Mouse (Mus musculus) hindbrain, embryonic 16.5 days (tissue): ENCODE data around the gene Gpr39. TPM values are rescaled to one million over a fixed set of nuclear protein-coding genes. Genes with fewer than 3 reads are reported as not detected.
"Not testable (repeated sequence)": the region's sequence is repeated elsewhere in the genome, so short reads cannot be mapped to it uniquely, and the experiment has no call there.

ENCODE experiments used
- ATAC-seq: fragments of 200-750 bp; cut with Nextera tagmentation; 2 replicates; pipeline ENCODE4 v1.8.0; 2017; ENCODE audit warnings: moderate TSS enrichment, moderate library complexity
- H3K27ac ChIP-seq: fragments of 300-500 bp; sonication (generic); 2 replicates; pipeline ENCODE4 v1.5.1; 2014; ENCODE audit warnings: low read depth, mild to moderate bottlenecking, control low read depth, low read length, moderate library complexity
- H3K27me3 ChIP-seq: fragments of 300-500 bp; sonication (generic); replicated peaks from 2 replicates; pipeline ENCODE4 v1.6.1; 2014; ENCODE audit warnings: low read length; ENCODE audit not compliant: control insufficient read depth, insufficient read depth
- H3K36me3 ChIP-seq: fragments of 300-500 bp; sonication (generic); 2 replicates; pipeline ENCODE4 v1.6.1; 2014; ENCODE audit warnings: mild to moderate bottlenecking, low read length, moderate library complexity, mixed read lengths; ENCODE audit not compliant: control insufficient read depth, insufficient read depth
- H3K4me1 ChIP-seq: fragments of 300-500 bp; sonication (generic); 2 replicates; pipeline ENCODE4 v1.6.1; 2014; ENCODE audit warnings: low read depth, low read length; ENCODE audit not compliant: control insufficient read depth, insufficient read depth
- H3K4me2 ChIP-seq: fragments of 300-500 bp; sonication (generic); 2 replicates; pipeline ENCODE4 v1.6.1; 2014; ENCODE audit warnings: mild to moderate bottlenecking, low read length, control low read depth, moderate library complexity
- H3K4me3 ChIP-seq: fragments of 300-500 bp; sonication (generic); 2 replicates; pipeline ENCODE4 v1.5.1; 2014; ENCODE audit warnings: mild to moderate bottlenecking, low read length, control low read depth, moderate library complexity
- H3K9ac ChIP-seq: fragments of 300-500 bp; sonication (generic); 2 replicates; pipeline ENCODE4 v1.6.1; 2014; ENCODE audit warnings: low read depth, mild to moderate bottlenecking, control low read depth, low read length, moderate library complexity
- H3K9me3 ChIP-seq: fragments of 300-500 bp; sonication (generic); 2 replicates; pipeline ENCODE4 v1.6.1; 2014; ENCODE audit warnings: mild to moderate bottlenecking, low read length, moderate library complexity; ENCODE audit not compliant: control insufficient read depth
- WGBS: fragments of 180-500 bp; shearing (Covaris S2); extraction: QIAGEN DNeasy Blood & Tissue Kit; methylation state at CpG from one replicate; pipeline ENCODE4 v1.1.7; 2014; 5-methylcytosine and 5-hydroxymethylcytosine counted together
- polyA plus RNA-seq: library from polyadenylated mRNA; unstranded; fragments of >200 nt; fragmentation: Nextera tagmentation; extraction: Ambion mirVana; gene quantifications from 2 replicates; pipeline ENCODE4 v1.2.1, GENCODE M21; 2015

Gpr39 gene
- 0.14 and 0.16 TPM in 2 replicates for polyA plus RNA-seq

DNA sequence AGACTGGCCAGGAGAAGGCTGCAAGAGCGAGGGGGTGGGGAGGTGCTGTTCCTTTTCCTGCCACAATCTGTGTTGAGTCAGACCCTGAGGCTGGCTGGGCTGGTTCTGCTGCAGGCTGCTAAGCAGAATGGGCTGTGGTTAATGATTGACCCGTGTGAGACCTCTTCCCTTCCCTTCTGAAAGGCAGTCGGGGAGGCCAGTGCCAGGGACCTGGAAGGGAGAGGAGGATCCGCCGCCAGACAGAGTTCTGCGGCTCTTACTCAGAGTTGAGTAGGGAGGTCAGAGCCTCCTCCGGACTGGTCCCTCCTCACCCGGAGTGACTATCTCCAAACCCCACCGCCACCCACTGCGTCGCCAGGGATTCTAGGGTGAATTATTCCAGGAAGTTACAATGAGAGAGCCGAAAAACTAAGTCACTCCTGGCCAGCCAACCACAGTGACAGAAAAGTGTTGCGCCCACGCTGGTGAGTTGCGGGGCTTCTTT is at the start of gene Gpr39:
Gpr39 (plus strand) TSS at position 206 of the 484 bp plus-strand sequence.
- no peak within 1 kb of the TSS for H3K4me3 ChIP-seq
- no peak within 1 kb of the TSS for H3K9ac ChIP-seq
- H3K27ac ChIP-seq: no peak within 1 kb of the TSS
- no peaks in the 10 kb centered on the region for H3K36me3 ChIP-seq
- H3K4me2 ChIP-seq: no peak within 1 kb of the TSS
- ATAC-seq: peak; percentile 37; the same call in 1 of the 2 replicates
- no peaks in the 10 kb centered on the region for H3K4me1 ChIP-seq
- no peaks in the 10 kb centered on the region for H3K9me3 ChIP-seq
- no peaks in the 10 kb centered on the region for H3K27me3 ChIP-seq
- 52% methylated on average over 15 of the region's 15 CpGs for WGBS

DNA sequence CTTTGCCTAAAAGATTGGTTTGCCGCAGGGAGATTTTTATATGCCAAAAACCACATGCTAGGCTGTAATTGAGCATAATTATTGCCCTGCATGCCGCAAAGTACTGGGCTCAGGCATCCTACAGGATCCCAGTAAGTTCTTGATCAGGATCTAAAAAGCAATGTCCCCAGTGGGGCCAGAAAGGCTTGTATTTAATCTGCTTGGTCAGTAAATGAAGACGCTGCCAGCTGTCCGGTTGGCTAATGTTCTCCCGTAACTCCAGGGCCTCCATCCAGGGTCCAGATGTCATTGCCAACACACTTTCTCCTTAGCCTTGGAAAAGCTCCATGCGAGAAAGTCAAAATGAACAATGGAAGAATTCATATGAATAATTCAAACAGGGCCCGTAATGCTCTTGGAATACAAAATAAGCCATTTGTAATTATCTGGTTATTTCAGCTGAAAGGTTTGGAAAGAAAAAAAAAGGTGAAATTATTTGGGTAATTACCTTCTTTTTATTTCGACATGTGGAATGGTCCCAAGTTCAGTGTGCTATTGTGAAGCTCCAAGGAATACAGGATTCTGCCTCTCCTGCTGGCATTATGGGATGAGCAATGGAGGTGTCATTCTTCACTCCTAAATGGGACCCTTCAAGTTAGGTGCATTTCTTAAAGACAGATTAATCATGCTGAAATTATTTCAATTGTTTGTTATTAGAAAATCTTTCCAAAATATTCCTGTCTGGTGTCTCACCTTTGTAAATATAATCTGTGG is 37.1 kb upstream of the Gpr39 start:
- no peaks in the 10 kb centered on the region for H3K27me3 ChIP-seq
- no peak overlapping the region for H3K4me3 ChIP-seq
- H3K4me1 ChIP-seq: 0 out of 2 replicates have a peak, but pooled peaks cover 3% of the 10 kb centered on the region
- H3K36me3 ChIP-seq: no peaks in the 10 kb centered on the region
- H3K4me2 ChIP-seq: no peak overlapping the region
- peaks cover 4% of the 10 kb centered on the region; the same call in 1 of the 2 replicates for H3K9me3 ChIP-seq
- peak; percentile 81; the same call in 1 of the 2 replicates for ATAC-seq
- no peak overlapping the region for H3K9ac ChIP-seq
- H3K27ac ChIP-seq: no peak overlapping the region
- 25% methylated on average over 8 of the region's 8 CpGs for WGBS

DNA sequence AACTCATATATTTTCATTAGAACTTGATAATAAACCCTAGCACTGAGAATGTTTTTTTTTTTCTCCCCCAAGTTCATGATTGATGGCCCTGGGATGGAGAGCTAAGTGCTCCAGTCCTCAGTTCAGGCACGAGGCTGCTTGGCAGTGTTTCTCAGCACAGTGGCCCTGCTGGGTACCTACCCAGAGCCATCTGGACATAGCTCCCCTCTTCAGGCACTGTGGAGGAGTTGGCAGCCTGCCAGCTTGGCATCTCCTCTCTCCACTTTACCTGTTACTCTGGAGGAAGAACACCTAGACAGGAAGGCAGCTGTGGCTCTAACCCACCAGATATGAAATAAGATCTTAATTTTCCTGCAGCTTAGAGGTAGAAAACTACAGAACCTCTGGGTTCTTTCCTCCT is 33.2 kb upstream of the Gpr39 start:
- H3K27ac ChIP-seq: no peak overlapping the region
- no peaks in the 10 kb centered on the region for H3K9me3 ChIP-seq
- 0 out of 2 replicates have a peak, but pooled peaks cover 3% of the 10 kb centered on the region for H3K4me1 ChIP-seq
- H3K4me3 ChIP-seq: no peak overlapping the region
- 17% methylated on average over 1 of the region's 1 CpGs for WGBS
- peak; percentile 58 for ATAC-seq
- H3K27me3 ChIP-seq: no peaks in the 10 kb centered on the region
- H3K36me3 ChIP-seq: no peaks in the 10 kb centered on the region
- H3K4me2 ChIP-seq: no peak overlapping the region
- no peak overlapping the region for H3K9ac ChIP-seq

DNA sequence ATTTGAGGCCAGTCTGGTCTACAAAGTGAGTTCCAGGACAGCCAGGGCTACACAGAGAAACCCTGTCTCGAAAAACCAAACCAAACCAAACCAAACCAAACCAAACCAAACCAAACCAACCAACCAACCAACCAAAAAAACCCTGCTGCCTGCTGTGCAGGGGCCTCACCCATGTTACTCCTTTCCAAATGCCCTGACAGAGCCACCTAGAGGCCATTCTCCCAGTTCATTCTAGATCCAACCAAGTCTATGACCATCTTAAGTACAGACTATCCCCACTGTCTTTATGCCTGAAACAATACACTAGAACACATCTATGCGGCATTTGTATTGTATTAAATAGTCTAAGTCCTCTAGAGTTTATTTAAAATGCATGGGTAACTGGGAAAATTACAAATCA is 30.0 kb upstream of the Gpr39 start:
- not testable (repeated sequence) for H3K27me3 ChIP-seq, H3K4me1 ChIP-seq, H3K4me2 ChIP-seq, H3K36me3 ChIP-seq, H3K27ac ChIP-seq, ATAC-seq, H3K9ac ChIP-seq, H3K9me3 ChIP-seq, H3K4me3 ChIP-seq
- WGBS: 95% methylated on average over 2 of the region's 2 CpGs

DNA sequence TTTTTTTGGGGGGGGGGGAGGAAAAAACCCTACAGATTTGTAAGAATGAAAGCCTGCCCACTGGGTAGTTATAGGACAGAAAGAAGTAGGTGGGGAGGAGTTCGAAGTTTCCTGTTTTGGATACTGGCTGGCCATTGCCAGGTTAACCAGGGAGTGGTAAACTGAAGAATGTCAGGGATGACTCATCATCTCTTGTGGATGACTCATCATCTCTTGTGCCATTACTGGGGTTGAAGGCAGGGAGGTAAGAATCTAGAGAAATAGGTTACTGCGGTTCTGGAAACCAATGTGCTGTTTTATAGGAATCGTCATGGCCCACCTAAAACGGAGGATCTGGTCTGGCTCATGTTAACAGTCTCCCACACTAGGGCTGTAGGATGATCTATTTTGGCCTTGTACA is 28.8 kb upstream of the Gpr39 start:
- Histone ChIP-seq H3K4me2 (no peak overlapping the region), H3K4me3 (no peak overlapping the region), H3K27me3 (no peaks in the 10 kb centered on the region), H3K27ac (no peak overlapping the region), H3K36me3 (no peaks in the 10 kb centered on the region), H3K9me3 (no peaks in the 10 kb centered on the region), H3K4me1 (no peaks in the 10 kb centered on the region), H3K9ac (no peak overlapping the region)
- 95% methylated on average over 4 of the region's 4 CpGs for WGBS
- ATAC-seq: no peak

DNA sequence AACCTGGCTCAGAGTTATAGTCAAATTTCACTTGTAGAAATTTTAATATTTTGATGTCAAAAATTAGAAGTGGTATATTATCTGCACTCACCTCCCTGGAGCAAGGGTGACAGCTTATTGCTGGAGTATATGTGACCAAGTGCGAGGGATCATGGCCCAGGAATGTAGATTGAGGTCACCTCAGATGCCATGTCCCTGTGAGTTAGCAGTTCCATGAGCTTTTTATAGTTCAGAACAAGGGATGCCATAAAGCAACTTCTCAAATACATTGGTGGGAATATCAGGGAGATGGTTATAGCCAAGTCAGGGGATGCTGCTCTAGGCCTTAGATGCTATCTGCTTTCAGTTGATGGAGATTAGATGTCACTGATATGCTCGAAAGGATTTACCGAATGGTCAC is 27.7 kb upstream of the Gpr39 start:
- no peaks in the 10 kb centered on the region for H3K36me3 ChIP-seq
- no peak overlapping the region for H3K4me3 ChIP-seq
- no peaks in the 10 kb centered on the region for H3K27me3 ChIP-seq
- H3K9me3 ChIP-seq: no peaks in the 10 kb centered on the region
- H3K4me1 ChIP-seq: no peaks in the 10 kb centered on the region
- H3K27ac ChIP-seq: no peak overlapping the region
- ATAC-seq: no peak
- 96% methylated on average over 3 of the region's 3 CpGs for WGBS
- no peak overlapping the region for H3K4me2 ChIP-seq
- H3K9ac ChIP-seq: no peak overlapping the region

DNA sequence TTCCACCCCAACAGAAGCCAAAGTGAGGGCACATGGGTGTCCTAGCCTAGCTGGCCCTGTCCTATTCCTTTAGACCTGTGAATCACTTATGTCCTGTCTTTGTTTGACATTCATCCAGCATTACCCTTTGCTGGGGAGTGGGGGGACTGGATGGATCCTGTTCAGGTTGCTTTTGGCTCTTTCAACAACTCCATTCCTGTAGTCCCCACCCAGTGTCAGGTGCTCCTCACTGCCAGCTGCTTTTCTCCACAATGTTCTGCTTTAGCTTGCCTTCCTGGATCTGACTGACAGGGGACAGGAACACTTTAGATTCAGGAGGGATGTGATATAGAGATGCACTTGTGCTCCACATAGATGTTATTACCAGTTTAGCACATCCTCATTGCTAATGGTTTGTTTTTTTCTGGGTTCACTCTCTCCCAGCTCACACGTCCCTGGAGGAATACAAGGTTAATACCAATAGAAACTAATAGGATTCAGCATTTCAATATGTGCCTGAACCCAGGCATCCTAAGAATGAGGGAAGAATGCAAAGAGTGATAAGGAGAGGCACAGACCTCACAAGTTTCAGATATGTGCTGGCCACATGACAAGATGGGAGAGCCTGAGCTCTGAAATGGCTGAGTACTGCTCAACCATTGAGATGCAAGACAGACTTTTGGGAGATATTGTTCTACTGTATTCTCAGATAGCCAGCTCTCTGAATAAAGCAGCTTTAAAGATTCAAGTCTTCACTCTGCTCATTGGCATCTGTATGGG is 23.8 kb upstream of the Gpr39 start:
- Histone ChIP-seq H3K36me3 (no peaks in the 10 kb centered on the region), H3K27me3 (no peaks in the 10 kb centered on the region), H3K4me3 (no peak overlapping the region), H3K9ac (no peak overlapping the region), H3K4me1 (no peaks in the 10 kb centered on the region), H3K9me3 (no peaks in the 10 kb centered on the region), H3K27ac (no peak overlapping the region), H3K4me2 (no peak overlapping the region)
- 85% methylated on average over 1 of the region's 1 CpGs for WGBS
- ATAC-seq: no peak

DNA sequence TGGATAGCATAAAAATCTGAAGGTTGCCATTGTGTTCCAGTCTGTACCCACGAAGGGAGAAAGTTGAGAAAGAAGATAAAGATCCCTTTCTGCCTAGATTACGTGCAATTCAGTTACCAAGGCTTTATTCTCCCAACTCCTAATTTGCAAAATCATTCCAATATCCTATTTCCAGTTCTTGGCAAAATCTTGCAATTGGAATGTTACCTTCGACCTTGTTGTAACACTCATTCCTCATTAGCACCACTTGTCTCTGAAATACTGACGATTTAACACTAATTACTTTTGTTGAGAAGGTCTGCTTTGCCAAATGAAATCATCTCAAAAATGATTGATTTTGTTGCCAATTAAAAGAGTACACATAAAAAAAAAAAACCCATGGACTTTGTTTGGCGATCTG is 19.4 kb upstream of the Gpr39 start:
- no peak overlapping the region for H3K4me3 ChIP-seq
- H3K27ac ChIP-seq: no peak overlapping the region
- H3K4me1 ChIP-seq: no peaks in the 10 kb centered on the region
- no peak for ATAC-seq
- H3K9ac ChIP-seq: no peak overlapping the region
- no peak overlapping the region for H3K4me2 ChIP-seq
- no peaks in the 10 kb centered on the region for H3K36me3 ChIP-seq
- H3K9me3 ChIP-seq: no peaks in the 10 kb centered on the region
- H3K27me3 ChIP-seq: no peaks in the 10 kb centered on the region
- WGBS: 81% methylated on average over 5 of the region's 5 CpGs

DNA sequence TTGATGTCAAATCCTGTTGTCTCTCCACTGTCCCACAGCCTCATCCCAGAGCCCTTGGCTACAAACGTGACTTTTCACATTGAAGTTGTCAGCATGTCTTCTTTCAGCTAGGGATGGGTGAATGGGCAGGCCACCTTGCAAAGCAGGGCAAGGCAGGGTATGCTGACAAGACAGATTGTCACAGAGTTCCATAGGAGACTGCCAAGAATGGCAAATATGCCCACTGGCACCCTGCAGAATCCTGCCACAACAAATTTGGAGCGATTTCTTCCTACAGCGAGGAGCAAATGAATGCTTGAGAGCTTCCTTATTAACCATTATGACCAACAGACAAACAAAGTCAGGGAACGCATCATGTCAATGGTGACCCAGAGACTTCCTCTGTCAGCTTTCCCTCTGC is 16.6 kb upstream of the Gpr39 start:
- Histone ChIP-seq H3K9ac (no peak overlapping the region), H3K4me2 (no peak overlapping the region), H3K9me3 (no peaks in the 10 kb centered on the region), H3K27me3 (no peaks in the 10 kb centered on the region), H3K4me3 (no peak overlapping the region), H3K36me3 (no peaks in the 10 kb centered on the region), H3K4me1 (no peaks in the 10 kb centered on the region), H3K27ac (no peak overlapping the region)
- no peak for ATAC-seq
- 66% methylated on average over 4 of the region's 4 CpGs for WGBS
